Mouse (Mus musculus): ENCODE results near the gene 5830473C10Rik.

DNA sequence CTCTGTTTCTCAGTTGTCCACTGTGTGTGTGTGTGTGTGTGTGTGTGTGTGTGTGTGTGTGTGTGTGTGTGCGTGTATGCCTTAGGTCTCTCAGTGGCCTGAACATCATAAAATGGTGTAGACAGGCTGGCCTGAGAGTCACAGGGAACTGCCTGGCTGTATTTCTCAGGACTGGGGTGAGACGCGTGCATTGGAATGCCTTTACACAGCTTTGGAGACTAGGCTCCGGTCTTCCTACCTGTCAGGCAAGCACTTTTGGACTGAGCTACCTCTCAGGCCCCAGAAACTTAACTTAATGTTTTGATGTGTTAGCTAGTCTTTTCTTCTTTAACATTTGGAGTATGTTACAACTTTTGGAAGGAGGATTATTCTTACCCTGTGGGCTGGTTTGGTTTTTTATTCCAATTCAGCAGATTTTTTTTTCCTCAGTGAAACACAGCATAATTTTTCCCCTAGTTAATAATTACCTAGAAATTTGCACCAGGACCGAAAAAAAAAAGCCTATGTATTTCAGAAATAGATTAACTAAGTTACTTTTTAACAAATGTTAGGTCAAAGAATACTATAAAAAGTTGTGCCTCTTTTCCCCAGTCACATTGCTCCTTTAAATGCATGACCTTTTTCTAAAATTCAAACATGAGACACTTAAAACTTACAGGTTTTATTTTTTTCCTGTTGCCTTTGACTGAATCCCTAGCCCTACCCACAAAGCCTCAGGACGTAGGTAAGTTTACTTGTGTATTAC, 42.4 kb upstream of the 5830473C10Rik start, which contains the start of gene Afm:
- no peak for TF ChIP-seq CTCF (IDR thresholded peaks at IDR 0.05; ENCODE audit: extremely low read depth, insufficient read length, insufficient replicate concordance, low read depth, low read length)
- TF ChIP-seq POLR2A (IDR thresholded peaks at IDR 0.05; ENCODE audit: low read depth, low read length) = no peak
